Mouse (Mus musculus) myocyte (in vitro differentiated cells): Measurements from ENCODE around the gene Ankmy1. TPM values are rescaled to one million over a fixed set of nuclear protein-coding genes. Genes with fewer than 3 reads are reported as not detected.
A peak's percentile ranks its signal among the peaks of the same experiment; 100 is the strongest.

ENCODE experiments used
- H3K27me3 ChIP-seq: one replicate; pipeline ENCODE4 v1.6.1; 2011; ENCODE audit not compliant: control insufficient read depth, insufficient read depth, insufficient read length
- H3K36me3 ChIP-seq: one replicate; pipeline ENCODE4 v1.6.1; 2011; ENCODE audit not compliant: control insufficient read depth, insufficient read depth
- H3K4me2 ChIP-seq: one replicate; pipeline ENCODE4 v1.6.1; 2011; ENCODE audit warnings: low read depth, control low read depth
- H3K4me3 ChIP-seq: one replicate; pipeline ENCODE4 v1.5.1; 2011; ENCODE audit warnings: mild to moderate bottlenecking, control low read depth, moderate library complexity
- H3K79me2 ChIP-seq: one replicate; pipeline ENCODE4 v1.6.1; 2011; ENCODE audit not compliant: control insufficient read depth, insufficient read depth
- H3ac ChIP-seq: one replicate; pipeline ENCODE4 v1.6.1; 2011; ENCODE audit not compliant: control insufficient read depth, insufficient read length
- CEBPB ChIP-seq: IDR thresholded peaks from 2 replicates; pipeline ENCODE4 v1.6.1; 2011; ENCODE audit warnings: mild to moderate bottlenecking, moderate library complexity; ENCODE audit not compliant: poor library complexity, insufficient read depth, severe bottlenecking
- E2F4 ChIP-seq: IDR thresholded peaks from one replicate; pipeline ENCODE4 v1.6.1; 2011; ENCODE audit warnings: mild to moderate bottlenecking, control low read depth, moderate library complexity; ENCODE audit not compliant: insufficient read depth
- MAX ChIP-seq: IDR thresholded peaks from one replicate; pipeline ENCODE4 v1.6.1; 2011; ENCODE audit warnings: low read depth, mild to moderate bottlenecking, control low read depth
- MYOD1 ChIP-seq, 3 experiments: IDR thresholded peaks; one replicate each; pipeline ENCODE4 v1.6.1; 2011; ENCODE audit warnings: control low read depth in 2 of 3, low read depth in 2 of 3, mild to moderate bottlenecking in 2 of 3, moderate library complexity in 1 of 3; ENCODE audit not compliant: insufficient read length in 2 of 3, control insufficient read depth in 1 of 3
- MYOG ChIP-seq, 3 experiments: IDR thresholded peaks; one replicate each; pipeline ENCODE4 v1.6.1; 2011; ENCODE audit warnings: control low read depth in 2 of 3, low read depth in 2 of 3, mild to moderate bottlenecking in 2 of 3; ENCODE audit not compliant: insufficient read length in 2 of 3, control insufficient read depth in 1 of 3, insufficient read depth in 1 of 3
- POLR2A ChIP-seq: IDR thresholded peaks from one replicate; pipeline ENCODE4 v1.6.1; 2011; ENCODE audit warnings: low read depth, mild to moderate bottlenecking, control low read depth, moderate library complexity; ENCODE audit not compliant: insufficient read length
- POLR2AphosphoS2 ChIP-seq: IDR thresholded peaks from one replicate; pipeline ENCODE4 v1.6.1; 2011; ENCODE audit warnings: low read depth, control low read depth; ENCODE audit not compliant: insufficient read length
- REST ChIP-seq: IDR thresholded peaks from one replicate; pipeline ENCODE4 v1.6.1; 2011; ENCODE audit warnings: mild to moderate bottlenecking, control low read depth, moderate library complexity; ENCODE audit not compliant: insufficient read depth, insufficient read length
- SRF ChIP-seq: IDR thresholded peaks from one replicate; pipeline ENCODE4 v1.6.1; 2011; ENCODE audit warnings: low read depth; ENCODE audit not compliant: control insufficient read depth, insufficient read length
- TCF12 ChIP-seq: IDR thresholded peaks from one replicate; pipeline ENCODE4 v1.6.1; 2011; ENCODE audit warnings: mild to moderate bottlenecking, control low read depth; ENCODE audit not compliant: poor library complexity, insufficient read depth, severe bottlenecking
- TCF3 ChIP-seq: IDR thresholded peaks from one replicate; pipeline ENCODE4 v1.6.1; 2011; ENCODE audit warnings: low read depth, control low read depth; ENCODE audit not compliant: insufficient read length
- USF1 ChIP-seq: IDR thresholded peaks from one replicate; pipeline ENCODE4 v1.6.1; 2011; ENCODE audit warnings: low read depth, mild to moderate bottlenecking, control low read depth, moderate library complexity
- polyA plus RNA-seq: library from polyadenylated mRNA; unstranded; fragments of >200 nt; fragmentation: generic; extraction: Trizol; gene quantifications from one replicate; pipeline ENCODE4 v1.2.1, GENCODE M21; 2012; ENCODE audit warnings: missing spikeins

Ankmy1 gene
- polyA plus RNA-seq, 1 experiment, result 2.4 TPM

- no peak overlapping the region for H3K4me2 ChIP-seq
- H3K79me2 ChIP-seq, result no peaks in the 10 kb centered on the region
- no peak overlapping the region for H3K4me3 ChIP-seq
- H3K27me3 ChIP-seq, result peaks cover 35% of the 10 kb centered on the region
- TF ChIP-seq POLR2A (no peak), TCF12 (peak; percentile 27), MYOG (IDR thresholded peaks at IDR 0.05; ENCODE audit: control insufficient read depth in 1 of 3, insufficient read depth in 1 of 3, insufficient read length in 2 of 3, low read depth in 2 of 3) (peak in 2 of 3 experiments; percentile 40 to 91), SRF (no peak), CEBPB (no peak), MYOD1 (IDR thresholded peaks at IDR 0.05; ENCODE audit: control insufficient read depth in 1 of 3, insufficient read length in 2 of 3, low read depth in 2 of 3) (peak in 2 of 3 experiments; percentile 43 to 84), MAX (no peak), E2F4 (no peak), POLR2AphosphoS2 (no peak), REST (no peak), USF1 (no peak), TCF3 (peak; percentile 65)
- no peaks in the 10 kb centered on the region for H3K36me3 ChIP-seq
- H3ac ChIP-seq, result no peak overlapping the region
These were observed 20.7 kb downstream of the Ankmy1 start for GRCm38 (mm10) chr1:92881982-92882381.

GRCm38 (mm10) chr1:92880101-92880500, 22.6 kb downstream of the Ankmy1 start:
- Histone ChIP-seq H3K27me3 (peaks cover 23% of the 10 kb centered on the region), H3K79me2 (no peaks in the 10 kb centered on the region), H3K4me3 (no peak overlapping the region), H3K36me3 (no peaks in the 10 kb centered on the region), H3K4me2 (peak overlapping the region; percentile 24), H3ac (no peak overlapping the region)
- peak in 1 of 3 experiments; percentile 43 for TF ChIP-seq MYOD1 (IDR thresholded peaks at IDR 0.05; ENCODE audit: control insufficient read depth in 1 of 3, insufficient read length in 2 of 3, low read depth in 2 of 3)
- no peak for TF ChIP-seq POLR2AphosphoS2
- TF ChIP-seq USF1, result no peak
- peak in 2 of 3 experiments; percentile 30 to 64 for TF ChIP-seq MYOG (IDR thresholded peaks at IDR 0.05; ENCODE audit: control insufficient read depth in 1 of 3, insufficient read depth in 1 of 3, insufficient read length in 2 of 3, low read depth in 2 of 3)
- no peak for TF ChIP-seq E2F4

- H3K4me2 ChIP-seq, result peak overlapping the region; percentile 24
- peaks cover 18% of the 10 kb centered on the region for H3K27me3 ChIP-seq
- no peak overlapping the region for H3K4me3 ChIP-seq
- H3ac ChIP-seq, result no peak overlapping the region
- H3K36me3 ChIP-seq, result no peaks in the 10 kb centered on the region
- no peaks in the 10 kb centered on the region for H3K79me2 ChIP-seq
- TF ChIP-seq MYOD1 (IDR thresholded peaks at IDR 0.05; ENCODE audit: control insufficient read depth in 1 of 3, insufficient read length in 2 of 3, low read depth in 2 of 3) (peak in 1 of 3 experiments; percentile 29), MAX (no peak)
These were observed 23.4 kb downstream of the Ankmy1 start for GRCm38 (mm10) chr1:92879266-92879665.

GRCm38 (mm10) chr1:92878066-92878741, 24.5 kb downstream of the Ankmy1 start:
- H3K79me2 ChIP-seq, result no peaks in the 10 kb centered on the region
- H3K4me2 ChIP-seq, result peak overlapping the region; percentile 39
- H3K4me3 ChIP-seq, result no peak overlapping the region
- TF ChIP-seq TCF12, result no peak
- TF ChIP-seq USF1, result no peak
- no peak for TF ChIP-seq SRF
- peak in 1 of 3 experiments; percentile 3 for TF ChIP-seq MYOG (IDR thresholded peaks at IDR 0.05; ENCODE audit: control insufficient read depth in 1 of 3, insufficient read depth in 1 of 3, insufficient read length in 2 of 3, low read depth in 2 of 3)
- TF ChIP-seq E2F4, result no peak
- TF ChIP-seq CEBPB, result no peak
- no peak for TF ChIP-seq POLR2A
- peak in 1 of 3 experiments; percentile 9 for TF ChIP-seq MYOD1 (IDR thresholded peaks at IDR 0.05; ENCODE audit: control insufficient read depth in 1 of 3, insufficient read length in 2 of 3, low read depth in 2 of 3)
- no peaks in the 10 kb centered on the region for H3K36me3 ChIP-seq
- H3K27me3 ChIP-seq, result peaks cover 7% of the 10 kb centered on the region
- H3ac ChIP-seq, result no peak overlapping the region

GRCm38 (mm10) chr1:92877431-92877978, 25.2 kb downstream of the Ankmy1 start:
- Histone ChIP-seq H3ac (no peak overlapping the region), H3K36me3 (no peaks in the 10 kb centered on the region)
- TF ChIP-seq USF1 (no peak), MYOD1 (IDR thresholded peaks at IDR 0.05; ENCODE audit: control insufficient read depth in 1 of 3, insufficient read length in 2 of 3, low read depth in 2 of 3) (peak; percentile 19 to 93 (median 52)), MYOG (IDR thresholded peaks at IDR 0.05; ENCODE audit: control insufficient read depth in 1 of 3, insufficient read depth in 1 of 3, insufficient read length in 2 of 3, low read depth in 2 of 3) (peak in 2 of 3 experiments; percentile 38 to 85), REST (no peak), TCF12 (peak; percentile 68)

More at GRCm38 (mm10) chr1:92877431-92877978, 25.2 kb downstream of the Ankmy1 start:
- no peak overlapping the region for H3K4me3 ChIP-seq
- H3K27me3 ChIP-seq, result peaks cover under 1% of the 10 kb centered on the region
- H3K79me2 ChIP-seq, result no peaks in the 10 kb centered on the region
- H3K4me2 ChIP-seq, result peak overlapping the region; percentile 39
